Mouse (Mus musculus): Measurements from ENCODE around the gene Cep295. TPM values are rescaled to one million over a fixed set of nuclear protein-coding genes. Genes with fewer than 3 reads are reported as not detected.

Cep295 gene
- polyA plus RNA-seq, 1 experiment from 2014 or later, result 15.7 TPM

GRCm38 (mm10) chr9:15280491-15280879, 77.1 kb downstream of the Cep295 start:
- no peak for ATAC-seq (ENCODE audit: low FRiP score, low TSS enrichment)
- WGBS, result 46% methylated on average over 5 of the region's 5 CpGs
- Histone ChIP-seq H3K4me1 (ENCODE audit: control insufficient read depth, insufficient read depth, low read length) (peaks cover 16% of the 10 kb centered on the region), H3K27me3 (ENCODE audit: control insufficient read depth, insufficient read depth, low read length) (no peaks in the 10 kb centered on the region), H3K9me3 (ENCODE audit: control insufficient read depth, low read length) (no peaks in the 10 kb centered on the region), H3K9ac (replicated peaks; ENCODE audit: low read length) (peak overlapping the region; percentile 95), H3K4me3 (replicated peaks; ENCODE audit: low read depth, low read length) (peak overlapping the region; percentile 96), H3K36me3 (ENCODE audit: control insufficient read depth, insufficient read depth, low read length) (peaks cover 13% of the 10 kb centered on the region), H3K4me2 (ENCODE audit: low read length) (peak overlapping the region; percentile 92), H3K27ac (replicated peaks; ENCODE audit: low read depth, low read length) (peak overlapping the region; percentile 90; the same call in 1 of the 2 replicates)
- no peak for DNase-seq

GRCm38 (mm10) chr9:15279649-15280490, 77.7 kb downstream of the Cep295 start, which contains the start of gene Med17:
Gene Med17, minus strand, starts transcription at chr9:15279931.
- Histone ChIP-seq H3K9me3 (ENCODE audit: control insufficient read depth, low read length) (no peaks in the 10 kb centered on the region), H3K27me3 (ENCODE audit: control insufficient read depth, insufficient read depth, low read length) (no peaks in the 10 kb centered on the region), H3K4me1 (ENCODE audit: control insufficient read depth, insufficient read depth, low read length) (peaks cover 16% of the 10 kb centered on the region), H3K4me3 (replicated peaks; ENCODE audit: low read depth, low read length) (peak within 1 kb of the TSS; percentile 96), H3K9ac (replicated peaks; ENCODE audit: low read length) (peak within 1 kb of the TSS; percentile 95), H3K36me3 (ENCODE audit: control insufficient read depth, insufficient read depth, low read length) (peaks cover 20% of the 10 kb centered on the region), H3K4me2 (ENCODE audit: low read length) (peak within 1 kb of the TSS; percentile 92), H3K27ac (replicated peaks; ENCODE audit: low read depth, low read length) (peak within 1 kb of the TSS; percentile 90)
- peak; percentile 98 for DNase-seq
- WGBS, result 2% methylated on average over 57 of the region's 57 CpGs
- ATAC-seq (ENCODE audit: low FRiP score, low TSS enrichment), result peak; percentile 97

- ATAC-seq (ENCODE audit: low FRiP score, low TSS enrichment) (no peak; the same call in 1 of the 2 replicates), DNase-seq (no peak)
- WGBS, result 11% methylated on average over 19 of the region's 19 CpGs
Measured at GRCm38 (mm10) chr9:15279139-15279648, 78.4 kb downstream of the Cep295 start.

GRCm38 (mm10) chr9:15278343-15278742, 79.2 kb downstream of the Cep295 start:
- Histone ChIP-seq H3K4me1 (ENCODE audit: control insufficient read depth, insufficient read depth, low read length) (peaks cover 16% of the 10 kb centered on the region), H3K9me3 (ENCODE audit: control insufficient read depth, low read length) (no peaks in the 10 kb centered on the region), H3K27me3 (ENCODE audit: control insufficient read depth, insufficient read depth, low read length) (no peaks in the 10 kb centered on the region), H3K4me2 (ENCODE audit: low read length) (peak overlapping the region; percentile 92), H3K4me3 (replicated peaks; ENCODE audit: low read depth, low read length) (no peak overlapping the region), H3K27ac (replicated peaks; ENCODE audit: low read depth, low read length) (no peak overlapping the region), H3K36me3 (ENCODE audit: control insufficient read depth, insufficient read depth, low read length) (peaks cover 35% of the 10 kb centered on the region), H3K9ac (replicated peaks; ENCODE audit: low read length) (no peak overlapping the region)
- DNase-seq (no peak), ATAC-seq (ENCODE audit: low FRiP score, low TSS enrichment) (no peak)
- 93% methylated on average over 3 of the region's 3 CpGs for WGBS

More at GRCm38 (mm10) chr9:15279139-15279648, 78.4 kb downstream of the Cep295 start:
- peak overlapping the region; percentile 90 for H3K27ac ChIP-seq (replicated peaks; ENCODE audit: low read depth, low read length)
- H3K4me3 ChIP-seq (replicated peaks; ENCODE audit: low read depth, low read length), result peak overlapping the region; percentile 96
- H3K4me1 ChIP-seq (ENCODE audit: control insufficient read depth, insufficient read depth, low read length), result peaks cover 16% of the 10 kb centered on the region
- H3K9ac ChIP-seq (replicated peaks; ENCODE audit: low read length), result peak overlapping the region; percentile 95
- peaks cover 26% of the 10 kb centered on the region for H3K36me3 ChIP-seq (ENCODE audit: control insufficient read depth, insufficient read depth, low read length)
- no peaks in the 10 kb centered on the region for H3K9me3 ChIP-seq (ENCODE audit: control insufficient read depth, low read length)
- H3K4me2 ChIP-seq (ENCODE audit: low read length), result peak overlapping the region; percentile 92
- H3K27me3 ChIP-seq (ENCODE audit: control insufficient read depth, insufficient read depth, low read length), result no peaks in the 10 kb centered on the region

- no peak for ATAC-seq (ENCODE audit: low FRiP score, low TSS enrichment)
- Histone ChIP-seq H3K27me3 (ENCODE audit: control insufficient read depth, insufficient read depth, low read length) (no peaks in the 10 kb centered on the region), H3K9me3 (ENCODE audit: control insufficient read depth, low read length) (no peaks in the 10 kb centered on the region), H3K4me2 (ENCODE audit: low read length) (no peak overlapping the region), H3K36me3 (ENCODE audit: control insufficient read depth, insufficient read depth, low read length) (peaks cover 50% of the 10 kb centered on the region), H3K9ac (replicated peaks; ENCODE audit: low read length) (no peak overlapping the region), H3K4me3 (replicated peaks; ENCODE audit: low read depth, low read length) (no peak overlapping the region), H3K27ac (replicated peaks; ENCODE audit: low read depth, low read length) (no peak overlapping the region), H3K4me1 (ENCODE audit: control insufficient read depth, insufficient read depth, low read length) (peaks cover 16% of the 10 kb centered on the region)
- DNase-seq, result no peak
- 95% methylated on average over 4 of the region's 4 CpGs for WGBS
Measured at GRCm38 (mm10) chr9:15276855-15277254, 80.7 kb downstream of the Cep295 start.

- Histone ChIP-seq H3K27me3 (ENCODE audit: control insufficient read depth, insufficient read depth, low read length) (no peaks in the 10 kb centered on the region), H3K4me2 (ENCODE audit: low read length) (no peak overlapping the region), H3K27ac (replicated peaks; ENCODE audit: low read depth, low read length) (no peak overlapping the region), H3K4me1 (ENCODE audit: control insufficient read depth, insufficient read depth, low read length) (peaks cover 6% of the 10 kb centered on the region; the same call in 1 of the 2 replicates), H3K4me3 (replicated peaks; ENCODE audit: low read depth, low read length) (no peak overlapping the region), H3K9ac (replicated peaks; ENCODE audit: low read length) (no peak overlapping the region), H3K9me3 (ENCODE audit: control insufficient read depth, low read length) (no peaks in the 10 kb centered on the region), H3K36me3 (ENCODE audit: control insufficient read depth, insufficient read depth, low read length) (peaks cover 78% of the 10 kb centered on the region)
- DNase-seq, result no peak
- no peak for ATAC-seq (ENCODE audit: low FRiP score, low TSS enrichment)
- WGBS, result 93% methylated on average over 2 of the region's 2 CpGs
Measured at GRCm38 (mm10) chr9:15273981-15274380, 83.6 kb downstream of the Cep295 start.

Small RNA genes within 50 kb of the gene (microRNA-seq; reads per million reads assigned to microRNA genes)
- gene Gm49349, result not detected
- not detected for gene mmu-mir-7650

Other genes with a start within 250 kb of the Cep295 start
- gene Hephl1, start 245.7 kb downstream of the Cep295 start, polyA plus RNA-seq (2014; fragmentation: Nextera tagmentation; extraction: Ambion mirVana), result not detected in 2 replicates
- 19.8 and 21.6 TPM in 2 replicates for gene Vstm5, start 118.7 kb downstream of the Cep295 start, polyA plus RNA-seq (2014; fragmentation: Nextera tagmentation; extraction: Ambion mirVana)
- 35.4 and 43.4 TPM in 2 replicates for gene Med17, start 77.9 kb downstream of the Cep295 start, polyA plus RNA-seq (2014; fragmentation: Nextera tagmentation; extraction: Ambion mirVana)
- gene Taf1d, start 51.6 kb downstream of the Cep295 start, polyA plus RNA-seq (2014; fragmentation: Nextera tagmentation; extraction: Ambion mirVana), result 44.0 and 46.1 TPM in 2 replicates
- gene 4931406C07Rik, start 51.3 kb downstream of the Cep295 start, polyA plus RNA-seq (2014; fragmentation: Nextera tagmentation; extraction: Ambion mirVana), result 10.7 and 13.4 TPM in 2 replicates
- 1.3 and 2.1 TPM in 2 replicates for gene Smco4, start 135.6 kb upstream of the Cep295 start, polyA plus RNA-seq (2014; fragmentation: Nextera tagmentation; extraction: Ambion mirVana)